Mouse (Mus musculus) testis, adult 2 months (tissue): ENCODE measurements around the gene Col5a1.

Experiments
- CTCF ChIP-seq: fragments of 200-500 bp; IDR thresholded peaks from 2 replicates; pipeline ENCODE4 v1.5.1; 2012; ENCODE audit warnings: low read depth, mild to moderate bottlenecking, inconsistent platforms, low read length, moderate library complexity; ENCODE audit not compliant: control insufficient read depth, insufficient read depth, insufficient replicate concordance
- POLR2A ChIP-seq: fragments of 200-500 bp; IDR thresholded peaks from 2 replicates; pipeline ENCODE4 v1.6.1; 2012; ENCODE audit warnings: low read depth, mild to moderate bottlenecking, inconsistent platforms, low read length, moderate library complexity; ENCODE audit not compliant: control insufficient read depth

DNA sequence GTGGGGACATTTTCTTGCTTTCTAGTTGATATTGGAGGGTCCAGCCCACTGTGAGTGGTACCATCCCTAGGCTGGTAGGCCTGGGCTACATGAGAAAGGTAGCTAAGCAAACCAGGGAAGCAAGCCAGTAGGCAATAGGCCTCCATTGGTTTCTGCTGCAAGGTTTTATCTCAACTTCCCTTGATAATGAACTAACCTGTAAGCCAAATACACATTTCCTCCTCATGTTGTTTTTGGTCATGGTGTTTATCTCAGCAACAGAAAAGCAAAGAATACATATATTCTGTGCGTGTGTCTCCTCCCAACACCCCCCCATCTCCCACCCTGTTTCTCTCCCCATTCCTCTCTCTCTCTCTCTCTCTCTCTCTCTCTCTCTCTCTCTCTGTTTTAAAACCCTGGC lies 173.7 kb downstream of the Col5a1 start:
- no peak for TF ChIP-seq POLR2A
- no peak for TF ChIP-seq CTCF
